Mouse (Mus musculus) heart, postnatal 0 days (tissue): Measurements from ENCODE around the gene A830031A19Rik. TPM values are rescaled to one million over a fixed set of nuclear protein-coding genes. Genes with fewer than 3 reads are reported as not detected.

ENCODE experiments used
- ATAC-seq: fragments of 200-750 bp; cut with Nextera tagmentation; 2 replicates; pipeline ENCODE4 v1.8.0; 2017; ENCODE audit warnings: low read depth, moderate number of reproducible peaks, moderate library complexity; ENCODE audit not compliant: insufficient read depth
- DNase-seq: peaks from one replicate; pipeline ENCODE4 v3.0.0-alpha.2; 2016; ENCODE audit warnings: low spot score
- H3K27ac ChIP-seq: fragments of 300-500 bp; sonication (generic); 2 replicates; pipeline ENCODE4 v1.5.1; 2014; ENCODE audit warnings: low read depth, mild to moderate bottlenecking
- H3K27me3 ChIP-seq: fragments of 300-500 bp; sonication (generic); 2 replicates; pipeline ENCODE4 v1.6.1; 2014; ENCODE audit warnings: low read length, mixed read lengths; ENCODE audit not compliant: control insufficient read depth, insufficient read depth
- H3K36me3 ChIP-seq: fragments of 300-500 bp; sonication (generic); replicated peaks from 2 replicates; pipeline ENCODE4 v1.6.1; 2014; ENCODE audit warnings: low read length, mixed read lengths; ENCODE audit not compliant: control insufficient read depth, insufficient read depth
- H3K4me1 ChIP-seq: fragments of 300-500 bp; sonication (generic); 2 replicates; pipeline ENCODE4 v1.6.1; 2014; ENCODE audit warnings: antibody characterized with exemption; ENCODE audit not compliant: control insufficient read depth, insufficient read depth
- H3K4me2 ChIP-seq: fragments of 300-500 bp; sonication (generic); 2 replicates; pipeline ENCODE4 v1.6.1; 2014; ENCODE audit warnings: low read depth, mild to moderate bottlenecking, low read length, moderate library complexity
- H3K4me3 ChIP-seq: fragments of 300-500 bp; sonication (generic); 2 replicates; pipeline ENCODE4 v1.5.1; 2014; ENCODE audit warnings: low read depth, low read length
- H3K9ac ChIP-seq: fragments of 300-500 bp; sonication (generic); replicated peaks from 2 replicates; pipeline ENCODE4 v1.6.1; 2014; ENCODE audit warnings: low read depth, low read length, mixed read lengths
- H3K9me3 ChIP-seq: fragments of 300-500 bp; sonication (generic); replicated peaks from 2 replicates; pipeline ENCODE4 v1.6.1; 2016; ENCODE audit warnings: low read length; ENCODE audit not compliant: control insufficient read depth
- CTCF ChIP-seq: IDR thresholded peaks from 2 replicates; pipeline ENCODE4 v1.5.1; 2016; ENCODE audit warnings: antibody characterized with exemption, control low read depth, low read depth
- EP300 ChIP-seq: IDR thresholded peaks from 2 replicates; pipeline ENCODE4 v1.6.1; 2016; ENCODE audit warnings: antibody characterized with exemption, low read depth
- WGBS: fragments of 180-500 bp; shearing (Covaris S2); extraction: QIAGEN DNeasy Blood & Tissue Kit; methylation state at CpG from one replicate; pipeline ENCODE4 v1.1.7; 2014; 5-methylcytosine and 5-hydroxymethylcytosine counted together
- polyA plus RNA-seq: library from polyadenylated mRNA; unstranded; fragments of >200 nt; fragmentation: Nextera tagmentation; extraction: Ambion mirVana; gene quantifications from 2 replicates; pipeline ENCODE4 v1.2.1, GENCODE M21; 2015
- total RNA-seq: library from RNA; depleted of rRNA; stranded (reverse); fragments of >200 nt; gene quantifications from 2 replicates; pipeline ENCODE4 v1.2.3, GENCODE M21; 2014; ENCODE audit warnings: low replicate concordance

The A830031A19Rik gene
- total and polyA plus RNA-seq, 2 experiments from 2014 or later: not detected

GRCm38 (mm10) chr11:24050032-24050757, 24.7 kb downstream of the A830031A19Rik start:
- no peak overlapping the region for H3K4me2 ChIP-seq
- H3K27me3 ChIP-seq: no peaks in the 10 kb centered on the region
- WGBS: 79% methylated on average over 11 of the region's 11 CpGs
- H3K27ac ChIP-seq: no peak overlapping the region
- H3K4me3 ChIP-seq: no peak overlapping the region
- H3K9me3 ChIP-seq: no peaks in the 10 kb centered on the region
- H3K4me1 ChIP-seq: no peaks in the 10 kb centered on the region
- H3K9ac ChIP-seq: no peak overlapping the region
- no peaks in the 10 kb centered on the region for H3K36me3 ChIP-seq
- ATAC-seq (no peak), DNase-seq (no peak)
- TF ChIP-seq CTCF (no peak), EP300 (no peak)

- Histone ChIP-seq H3K4me1 (no peaks in the 10 kb centered on the region), H3K4me3 (peak overlapping the region; percentile 59), H3K9ac (peak overlapping the region; percentile 47; the same call in 1 of the 2 replicates), H3K9me3 (no peaks in the 10 kb centered on the region), H3K27ac (no peak overlapping the region), H3K36me3 (no peaks in the 10 kb centered on the region), H3K27me3 (no peaks in the 10 kb centered on the region), H3K4me2 (peak overlapping the region; percentile 80)
- TF ChIP-seq CTCF (peak; percentile 99), EP300 (no peak)
- DNase-seq (peak; percentile 54), ATAC-seq (peak; percentile 44; the same call in 1 of the 2 replicates)
- WGBS: 4% methylated on average over 28 of the region's 28 CpGs
Observed at GRCm38 (mm10) chr11:24049226-24050031, 25.4 kb downstream of the A830031A19Rik start.

GRCm38 (mm10) chr11:24044025-24044424, 30.8 kb downstream of the A830031A19Rik start:
- TF ChIP-seq CTCF (no peak), EP300 (no peak)
- Histone ChIP-seq H3K4me3 (no peak overlapping the region), H3K36me3 (no peaks in the 10 kb centered on the region), H3K4me2 (no peak overlapping the region), H3K9me3 (no peaks in the 10 kb centered on the region), H3K27me3 (no peaks in the 10 kb centered on the region), H3K27ac (no peak overlapping the region), H3K9ac (no peak overlapping the region), H3K4me1 (0 out of 2 replicates have a peak, but pooled peaks cover 4% of the 10 kb centered on the region)
- 29% methylated on average over 6 of the region's 6 CpGs for WGBS
- DNase-seq (no peak), ATAC-seq (no peak)

GRCm38 (mm10) chr11:24020760-24021159, 54.1 kb downstream of the A830031A19Rik start:
- H3K9me3 ChIP-seq: no peaks in the 10 kb centered on the region
- no peak overlapping the region for H3K9ac ChIP-seq
- no peak overlapping the region for H3K4me2 ChIP-seq
- H3K4me3 ChIP-seq: no peak overlapping the region
- no peak overlapping the region for H3K27ac ChIP-seq
- no peak for DNase-seq
- no peak for TF ChIP-seq EP300
- no peak for TF ChIP-seq CTCF
- WGBS: 31% methylated on average over 1 of the region's 1 CpGs
- H3K27me3 ChIP-seq: no peaks in the 10 kb centered on the region
- H3K36me3 ChIP-seq: no peaks in the 10 kb centered on the region
- peaks cover 6% of the 10 kb centered on the region; the same call in 1 of the 2 replicates for H3K4me1 ChIP-seq
- ATAC-seq: no peak

GRCm38 (mm10) chr11:24018783-24019182, 56.1 kb downstream of the A830031A19Rik start:
- Histone ChIP-seq H3K36me3 (no peaks in the 10 kb centered on the region), H3K27ac (no peak overlapping the region), H3K4me1 (peaks cover 6% of the 10 kb centered on the region; the same call in 1 of the 2 replicates), H3K9me3 (no peaks in the 10 kb centered on the region), H3K4me2 (no peak overlapping the region), H3K4me3 (no peak overlapping the region), H3K9ac (no peak overlapping the region), H3K27me3 (no peaks in the 10 kb centered on the region)
- ATAC-seq (no peak), DNase-seq (no peak)
- TF ChIP-seq CTCF (no peak), EP300 (no peak)
- 75% methylated on average over 2 of the region's 2 CpGs for WGBS
